Mouse (Mus musculus) liver, embryonic 16.5 days (tissue): ENCODE measurements around the gene Rad18. TPM values are rescaled to one million over a fixed set of nuclear protein-coding genes. Genes with fewer than 3 reads are reported as not detected.
A peak's percentile ranks its signal among the peaks of the same experiment; 100 is the strongest.
"Not testable (repeated sequence)": the region's sequence is repeated elsewhere in the genome, so short reads cannot be mapped to it uniquely, and the experiment has no call there.

Experiments used
- ATAC-seq: fragments of 200-750 bp; cut with Nextera tagmentation; 2 replicates; pipeline ENCODE4 v1.8.0; 2017; ENCODE audit warnings: low read depth, mild to moderate bottlenecking, moderate number of reproducible peaks, moderate library complexity
- H3K27ac ChIP-seq: fragments of 300-500 bp; sonication (generic); 2 replicates; pipeline ENCODE4 v1.5.1; 2014; ENCODE audit warnings: mild to moderate bottlenecking, low read length
- H3K27me3 ChIP-seq: fragments of 300-500 bp; sonication (generic); 2 replicates; pipeline ENCODE4 v1.6.1; 2014; ENCODE audit warnings: low read depth, low read length, mixed read lengths; ENCODE audit not compliant: control insufficient read depth, insufficient read depth
- H3K36me3 ChIP-seq: fragments of 300-500 bp; sonication (generic); 2 replicates; pipeline ENCODE4 v1.6.1; 2014; ENCODE audit warnings: mild to moderate bottlenecking; ENCODE audit not compliant: control insufficient read depth, insufficient read depth
- H3K4me1 ChIP-seq: fragments of 300-500 bp; sonication (generic); 2 replicates; pipeline ENCODE4 v1.6.1; 2014; ENCODE audit warnings: low read depth, low read length, mixed read lengths; ENCODE audit not compliant: control insufficient read depth
- H3K4me2 ChIP-seq: fragments of 300-500 bp; sonication (generic); 2 replicates; pipeline ENCODE4 v1.6.1; 2014; ENCODE audit warnings: low read depth, low read length, mixed read lengths
- H3K4me3 ChIP-seq: fragments of 300-500 bp; sonication (generic); 2 replicates; pipeline ENCODE4 v1.5.1; 2014; ENCODE audit warnings: low read depth, mild to moderate bottlenecking, low read length
- H3K9ac ChIP-seq: fragments of 300-500 bp; sonication (generic); 2 replicates; pipeline ENCODE4 v1.6.1; 2014; ENCODE audit warnings: low read depth, low read length
- H3K9me3 ChIP-seq: fragments of 300-500 bp; sonication (generic); replicated peaks from 2 replicates; pipeline ENCODE4 v1.6.1; 2016; ENCODE audit warnings: low read length; ENCODE audit not compliant: control insufficient read depth
- WGBS: fragments of 180-500 bp; shearing (Covaris S2); extraction: QIAGEN DNeasy Blood & Tissue Kit; methylation state at CpG from one replicate; pipeline ENCODE4 v1.1.7; 2014; ENCODE audit not compliant: insufficient replicate concordance; 5-methylcytosine and 5-hydroxymethylcytosine counted together
- polyA plus RNA-seq: library from polyadenylated mRNA; unstranded; fragments of >200 nt; fragmentation: Nextera tagmentation; extraction: Ambion mirVana; gene quantifications from 2 replicates; pipeline ENCODE4 v1.2.1, GENCODE M21; 2015

The Rad18 gene
- polyA plus RNA-seq, 1 experiment from 2014 or later: 22.6 TPM

GRCm38 (mm10) chr6:112731386-112731785, 34.9 kb upstream of the Rad18 start:
- Histone ChIP-seq H3K4me2 (no peak overlapping the region), H3K4me3 (no peak overlapping the region), H3K9ac (no peak overlapping the region), H3K9me3 (no peaks in the 10 kb centered on the region), H3K4me1 (no peaks in the 10 kb centered on the region), H3K36me3 (no peaks in the 10 kb centered on the region), H3K27ac (no peak overlapping the region), H3K27me3 (no peaks in the 10 kb centered on the region)
- ATAC-seq: no peak
- WGBS: 71% methylated on average over 10 of the region's 10 CpGs

DNA sequence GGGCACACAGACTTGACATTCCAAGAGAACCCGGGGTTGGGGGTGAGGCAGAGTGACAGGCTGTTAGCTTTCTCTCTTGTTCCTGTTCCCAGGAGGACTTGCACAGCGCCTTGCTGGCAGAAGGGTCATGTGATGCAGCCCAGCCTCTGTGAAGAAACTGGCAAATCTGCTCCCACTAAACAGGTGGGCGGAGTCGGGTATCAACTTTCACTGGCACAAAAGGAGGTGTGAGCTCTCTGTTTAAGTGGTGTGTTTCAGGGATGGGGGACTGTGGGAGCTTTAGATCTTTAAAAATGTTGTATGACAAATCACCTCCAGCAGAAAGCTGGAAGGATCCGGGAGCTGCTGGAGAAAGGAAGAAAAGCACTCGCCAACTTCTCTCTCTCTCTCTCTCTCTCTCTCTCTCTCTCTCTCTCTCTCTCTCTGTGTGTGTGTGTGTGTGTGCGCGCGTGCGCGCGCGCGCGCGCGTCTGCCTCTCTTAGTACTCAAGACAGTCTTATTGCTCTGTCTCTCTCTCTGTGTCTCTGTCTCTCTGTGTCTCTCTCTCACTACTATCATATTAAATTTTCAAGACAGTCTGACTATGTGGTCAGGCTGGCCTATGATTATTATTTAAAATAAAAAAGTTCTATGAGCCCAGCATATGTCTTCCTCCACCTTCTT, 32.4 kb upstream of the Rad18 start:
- H3K4me1 ChIP-seq: no peaks in the 10 kb centered on the region
- H3K9ac ChIP-seq: no peak overlapping the region
- H3K4me3 ChIP-seq: peak overlapping the region; percentile 13; the same call in 1 of the 2 replicates
- no peak for ATAC-seq
- H3K4me2 ChIP-seq: peak overlapping the region; percentile 28; the same call in 1 of the 2 replicates
- H3K27me3 ChIP-seq: no peaks in the 10 kb centered on the region
- no peak overlapping the region for H3K27ac ChIP-seq
- H3K9me3 ChIP-seq: no peaks in the 10 kb centered on the region
- WGBS: 15% methylated on average over 17 of the region's 17 CpGs
- H3K36me3 ChIP-seq: no peaks in the 10 kb centered on the region

- Histone ChIP-seq H3K4me1 (no peaks in the 10 kb centered on the region), H3K36me3 (no peaks in the 10 kb centered on the region), H3K27me3 (no peaks in the 10 kb centered on the region), H3K4me3 (no peak overlapping the region), H3K9ac (no peak overlapping the region), H3K9me3 (no peaks in the 10 kb centered on the region), H3K4me2 (no peak overlapping the region), H3K27ac (no peak overlapping the region)
- no peak for ATAC-seq
- 60% methylated on average over 4 of the region's 4 CpGs for WGBS
Measured at GRCm38 (mm10) chr6:112725468-112725867, 29.0 kb upstream of the Rad18 start.

- H3K27me3 ChIP-seq: no peaks in the 10 kb centered on the region
- WGBS: 67% methylated on average over 5 of the region's 5 CpGs
- no peaks in the 10 kb centered on the region for H3K9me3 ChIP-seq
- H3K27ac ChIP-seq: no peak overlapping the region
- no peaks in the 10 kb centered on the region for H3K4me1 ChIP-seq
- no peak overlapping the region for H3K4me2 ChIP-seq
- no peak overlapping the region for H3K9ac ChIP-seq
- no peak overlapping the region for H3K4me3 ChIP-seq
- H3K36me3 ChIP-seq: no peaks in the 10 kb centered on the region
- no peak for ATAC-seq
Measured at GRCm38 (mm10) chr6:112720409-112721080, 24.1 kb upstream of the Rad18 start.

DNA sequence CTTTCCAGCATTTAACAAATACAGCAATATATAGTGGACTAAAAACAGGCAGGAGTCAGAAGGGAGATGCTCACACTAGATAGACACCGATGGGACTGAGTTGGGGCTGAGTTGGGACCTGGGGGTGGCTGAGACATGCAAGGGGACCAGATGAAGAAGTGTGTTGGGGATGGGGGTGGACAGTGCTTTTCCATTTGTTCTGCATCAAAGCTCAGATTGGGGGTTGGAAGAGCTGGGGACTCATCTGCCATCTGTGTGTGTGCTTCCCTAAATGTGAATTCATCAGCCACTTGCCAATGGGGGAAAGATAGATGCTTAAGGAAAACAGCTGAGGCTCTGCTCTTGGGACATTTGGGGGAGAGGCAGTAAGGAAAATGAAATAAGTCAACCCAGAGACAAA, 23.5 kb upstream of the Rad18 start:
- WGBS: 80% methylated on average over 1 of the region's 1 CpGs
- no peaks in the 10 kb centered on the region for H3K36me3 ChIP-seq
- H3K9me3 ChIP-seq: no peaks in the 10 kb centered on the region
- H3K4me3 ChIP-seq: no peak overlapping the region
- H3K27me3 ChIP-seq: no peaks in the 10 kb centered on the region
- no peaks in the 10 kb centered on the region for H3K4me1 ChIP-seq
- H3K9ac ChIP-seq: no peak overlapping the region
- no peak for ATAC-seq
- no peak overlapping the region for H3K4me2 ChIP-seq
- no peak overlapping the region for H3K27ac ChIP-seq

- H3K27ac ChIP-seq: no peak overlapping the region
- H3K4me3 ChIP-seq: no peak overlapping the region
- no peaks in the 10 kb centered on the region for H3K27me3 ChIP-seq
- 36% methylated on average over 5 of the region's 5 CpGs for WGBS
- no peak overlapping the region for H3K9ac ChIP-seq
- H3K4me2 ChIP-seq: no peak overlapping the region
- ATAC-seq: no peak
- H3K4me1 ChIP-seq: no peaks in the 10 kb centered on the region
- H3K36me3 ChIP-seq: no peaks in the 10 kb centered on the region
- no peaks in the 10 kb centered on the region for H3K9me3 ChIP-seq
Measured at GRCm38 (mm10) chr6:112717168-112717567, 20.7 kb upstream of the Rad18 start.

- no peaks in the 10 kb centered on the region for H3K36me3 ChIP-seq
Measured at GRCm38 (mm10) chr6:112713951-112714350, 17.5 kb upstream of the Rad18 start.

GRCm38 (mm10) chr6:112702296-112702695, 5.8 kb upstream of the Rad18 start:
- WGBS: 77% methylated on average over 4 of the region's 4 CpGs
- not testable (repeated sequence) for H3K27me3 ChIP-seq

More at GRCm38 (mm10) chr6:112713951-112714350, 17.5 kb upstream of the Rad18 start:
- WGBS: 30% methylated on average over 3 of the region's 3 CpGs
- H3K9me3 ChIP-seq: no peaks in the 10 kb centered on the region
- no peaks in the 10 kb centered on the region for H3K4me1 ChIP-seq
- no peaks in the 10 kb centered on the region for H3K27me3 ChIP-seq
- no peak for ATAC-seq
- H3K9ac ChIP-seq: no peak overlapping the region
- no peak overlapping the region for H3K4me2 ChIP-seq
- H3K4me3 ChIP-seq: no peak overlapping the region
- no peak overlapping the region for H3K27ac ChIP-seq

DNA sequence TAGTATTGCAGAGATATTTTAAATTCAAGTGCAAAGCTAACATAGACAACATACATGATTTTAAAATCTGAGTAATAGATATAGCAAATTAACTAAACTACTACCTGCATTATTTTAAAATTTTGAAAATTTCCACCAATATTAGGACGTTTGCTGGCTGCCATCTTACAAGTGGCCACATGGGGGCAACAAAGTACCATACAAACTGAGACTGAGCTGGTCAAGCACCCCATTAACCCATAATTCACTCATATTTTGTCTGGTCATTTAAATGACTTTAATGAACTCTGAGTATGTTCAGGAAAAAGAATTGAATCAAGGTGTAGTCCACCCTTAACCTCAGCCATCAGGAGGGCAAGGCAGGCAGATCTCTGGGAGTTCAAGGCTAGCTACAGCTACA, 3.9 kb upstream of the Rad18 start:
- H3K36me3 ChIP-seq: no peaks in the 10 kb centered on the region
- ATAC-seq: no peak
- H3K9ac ChIP-seq: no peak overlapping the region

More at GRCm38 (mm10) chr6:112702296-112702695, 5.8 kb upstream of the Rad18 start:
- H3K9me3 ChIP-seq, H3K4me1 ChIP-seq, H3K4me3 ChIP-seq, ATAC-seq, H3K36me3 ChIP-seq, H3K9ac ChIP-seq, H3K27ac ChIP-seq, H3K4me2 ChIP-seq: not testable (repeated sequence)

More for the DNA sequence above, 3.9 kb upstream of the Rad18 start:
- WGBS: 0% methylated on average over 1 of the region's 1 CpGs
- no peaks in the 10 kb centered on the region for H3K9me3 ChIP-seq
- no peak overlapping the region for H3K4me2 ChIP-seq
- no peak overlapping the region for H3K27ac ChIP-seq
- H3K27me3 ChIP-seq: no peaks in the 10 kb centered on the region; the same call in 1 of the 2 replicates
- peaks cover 9% of the 10 kb centered on the region for H3K4me1 ChIP-seq
- H3K4me3 ChIP-seq: no peak overlapping the region
